Mouse (Mus musculus): ENCODE results near the gene Baz2b. TPM values are rescaled to one million over a fixed set of nuclear protein-coding genes. Genes with fewer than 3 reads are reported as not detected.

Gene Baz2b
- total and polyA plus RNA-seq, 3 experiments = 5.7 to 11.4 TPM; not detected in 1

DNA sequence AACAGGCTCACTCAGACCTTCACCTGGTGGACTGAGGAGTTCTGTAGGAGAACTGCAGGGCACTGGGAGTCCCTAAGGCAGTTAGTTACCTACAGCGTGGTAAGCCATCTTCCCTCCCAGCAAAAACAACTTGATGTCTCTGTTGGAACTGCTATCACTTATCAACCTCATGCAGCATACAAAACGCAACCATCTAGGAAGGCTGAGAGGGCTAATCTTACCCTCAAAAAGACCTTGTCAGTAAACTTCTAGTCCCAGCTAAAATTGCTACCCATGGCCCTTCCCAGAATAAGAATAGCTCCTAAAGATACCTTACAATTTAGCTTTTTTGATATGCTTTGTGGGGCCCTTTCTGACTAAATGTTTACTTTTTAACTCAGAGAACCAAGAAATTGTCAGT is 67.4 kb downstream of the Baz2b start:
- H3K36me3 ChIP-seq (ENCODE audit: control insufficient read depth in 1 of 2, insufficient read depth in 2 of 2, low read length in 2 of 2) = peaks cover 0 to 5% of the 10 kb centered on the region in 2 experiments; a peak in 2 of 4 replicates
- H3K27ac ChIP-seq (ENCODE audit: control insufficient read depth, low read depth, low read length) = no peak overlapping the region; the same call in 1 of the 2 replicates
- H3K4me3 ChIP-seq (ENCODE audit: control insufficient read depth in 1 of 2, insufficient read depth in 1 of 2, low read depth in 2 of 2, low read length in 2 of 2) = no peak overlapping the region
- no peaks in the 10 kb centered on the region for H3K9me3 ChIP-seq (replicated peaks; ENCODE audit: insufficient read depth, low read length)
- TF ChIP-seq TAL1 (IDR thresholded peaks at IDR 0.05; ENCODE audit: low read length) (peak; percentile 52), POLR2AphosphoS2 (IDR thresholded peaks at IDR 0.05; ENCODE audit: low read length) (no peak), EP300 (IDR thresholded peaks at IDR 0.05; ENCODE audit: low read depth in 1 of 2, low read length in 2 of 2) (peak; percentile 59 to 69), MYB (IDR thresholded peaks at IDR 0.05; ENCODE audit: low read depth, low read length) (peak; percentile 40; the same call in 1 of the 2 replicates), GATA1 (IDR thresholded peaks at IDR 0.05; ENCODE audit: low read depth, low read length) (peak; percentile 62), CTCF (IDR thresholded peaks at IDR 0.05 in 2 of 3, conservative IDR thresholded peaks at IDR 0.05 in 1 of 3; ENCODE audit: control insufficient read depth in 1 of 3, insufficient read depth in 1 of 3, low read depth in 2 of 3, low read length in 3 of 3, poor library complexity in 1 of 3, severe bottlenecking in 1 of 3) (no peak), TCF12 (IDR thresholded peaks at IDR 0.05; ENCODE audit: low read depth, low read length) (peak; percentile 51; the same call in 1 of the 2 replicates), GABPA (IDR thresholded peaks at IDR 0.05; ENCODE audit: low read depth, low read length) (no peak)
- H3K4me1 ChIP-seq (ENCODE audit: control insufficient read depth in 1 of 2, insufficient read depth in 2 of 2, low read length in 2 of 2) = peaks cover 0 to 10% of the 10 kb centered on the region in 2 experiments; a peak in 1 of 4 replicates
- peak; percentile 55 for DNase-seq (ENCODE audit: low read depth, low spot score)
- no peaks in the 10 kb centered on the region for H3K27me3 ChIP-seq (ENCODE audit: control insufficient read depth in 1 of 2, insufficient read depth in 2 of 2, low read length in 2 of 2)
- H3K9ac ChIP-seq (ENCODE audit: control insufficient read depth, low read depth, low read length, poor library complexity, severe bottlenecking) = no peak overlapping the region
- no peaks in the 10 kb centered on the region for H3K79me2 ChIP-seq (ENCODE audit: control insufficient read depth, insufficient read depth, low read length, poor library complexity)

- H3K27ac ChIP-seq (ENCODE audit: control insufficient read depth, low read depth, low read length) = peak overlapping the region; percentile 6; the same call in 1 of the 2 replicates
- no peaks in the 10 kb centered on the region for H3K79me2 ChIP-seq (ENCODE audit: control insufficient read depth, insufficient read depth, low read length, poor library complexity)
- TF ChIP-seq HCFC1 (IDR thresholded peaks at IDR 0.05; ENCODE audit: low read depth, low read length) = no peak
- no peak for TF ChIP-seq ZMIZ1 (IDR thresholded peaks at IDR 0.05; ENCODE audit: low read depth, low read length)
- no peak for TF ChIP-seq MEF2A (IDR thresholded peaks at IDR 0.05; ENCODE audit: extremely low read depth, insufficient replicate concordance, low read depth, low read length, poor library complexity, severe bottlenecking)
- peak; percentile 82 for TF ChIP-seq RCOR1 (IDR thresholded peaks at IDR 0.05; ENCODE audit: low read depth, low read length)
- TF ChIP-seq USF1 (IDR thresholded peaks at IDR 0.05; ENCODE audit: low read depth, low read length) = no peak
- TF ChIP-seq TAL1 (IDR thresholded peaks at IDR 0.05; ENCODE audit: low read length) = peak; percentile 80
- TF ChIP-seq MAZ (IDR thresholded peaks at IDR 0.05; ENCODE audit: low read depth, low read length) = no peak
- TF ChIP-seq MYC (IDR thresholded peaks at IDR 0.05; ENCODE audit: low read depth, low read length) = 0 out of 2 replicates have a peak, but pooled peaks have one; percentile 28
- no peak for TF ChIP-seq JUND (IDR thresholded peaks at IDR 0.05; ENCODE audit: low read depth, low read length)
- TF ChIP-seq TBP (IDR thresholded peaks at IDR 0.05; ENCODE audit: low read depth, low read length) = no peak
- TF ChIP-seq GATA1 (IDR thresholded peaks at IDR 0.05; ENCODE audit: low read depth, low read length) = peak; percentile 85
- TF ChIP-seq MAFK (IDR thresholded peaks at IDR 0.05; ENCODE audit: borderline replicate concordance, low read depth, low read length) = no peak
- no peak for TF ChIP-seq ELF1 (IDR thresholded peaks at IDR 0.05; ENCODE audit: low read depth, low read length)
- TF ChIP-seq SMC3 (IDR thresholded peaks at IDR 0.05; ENCODE audit: low read depth, low read length) = no peak
- TF ChIP-seq RAD21 (IDR thresholded peaks at IDR 0.05; ENCODE audit: low read depth, low read length) = no peak
- TF ChIP-seq MYB (IDR thresholded peaks at IDR 0.05; ENCODE audit: low read depth, low read length) = no peak
- peak; percentile 83 to 87 for TF ChIP-seq EP300 (IDR thresholded peaks at IDR 0.05; ENCODE audit: low read depth in 1 of 2, low read length in 2 of 2)
- no peak for TF ChIP-seq ZC3H11A (IDR thresholded peaks at IDR 0.05; ENCODE audit: low read depth, low read length)
- no peak for TF ChIP-seq CHD2 (IDR thresholded peaks at IDR 0.05; ENCODE audit: low read length)
- no peak for TF ChIP-seq POLR2A (IDR thresholded peaks at IDR 0.05; ENCODE audit: control insufficient read depth in 1 of 2, insufficient read depth in 1 of 2, low read depth in 1 of 2, low read length in 2 of 2, poor library complexity in 1 of 2)
- TF ChIP-seq ETS1 (IDR thresholded peaks at IDR 0.05; ENCODE audit: low read depth, low read length) = peak; percentile 56
- TF ChIP-seq BHLHE40 (IDR thresholded peaks at IDR 0.05; ENCODE audit: borderline replicate concordance, low read depth, low read length) = peak; percentile 69
- no peak for TF ChIP-seq CTCF (IDR thresholded peaks at IDR 0.05 in 2 of 3, conservative IDR thresholded peaks at IDR 0.05 in 1 of 3; ENCODE audit: control insufficient read depth in 1 of 3, insufficient read depth in 1 of 3, low read depth in 2 of 3, low read length in 3 of 3, poor library complexity in 1 of 3, severe bottlenecking in 1 of 3)
- TF ChIP-seq POLR2AphosphoS5 (IDR thresholded peaks at IDR 0.05; ENCODE audit: borderline replicate concordance, low read depth, low read length) = no peak
- no peak for TF ChIP-seq ZKSCAN1 (IDR thresholded peaks at IDR 0.05; ENCODE audit: low read depth, low read length)
- TF ChIP-seq E2F4 (IDR thresholded peaks at IDR 0.05; ENCODE audit: borderline replicate concordance, low read depth, low read length) = no peak
- TF ChIP-seq NELFE (IDR thresholded peaks at IDR 0.05; ENCODE audit: low read depth, low read length) = no peak
- TF ChIP-seq MAX (IDR thresholded peaks at IDR 0.05; ENCODE audit: low read length) = 0 out of 2 replicates have a peak, but pooled peaks have one; percentile 10
Measured at GRCm38 (mm10) chr2:60138751-60139162, 70.9 kb downstream of the Baz2b start.

More at GRCm38 (mm10) chr2:60138751-60139162, 70.9 kb downstream of the Baz2b start:
- DNase-seq (ENCODE audit: low read depth, low spot score) = peak; percentile 64
- no peak overlapping the region for H3K9ac ChIP-seq (ENCODE audit: control insufficient read depth, low read depth, low read length, poor library complexity, severe bottlenecking)
- peaks cover 0 to 5% of the 10 kb centered on the region in 2 experiments; a peak in 2 of 4 replicates for H3K36me3 ChIP-seq (ENCODE audit: control insufficient read depth in 1 of 2, insufficient read depth in 2 of 2, low read length in 2 of 2)
- no peaks in the 10 kb centered on the region for H3K9me3 ChIP-seq (replicated peaks; ENCODE audit: insufficient read depth, low read length)
- no peak overlapping the region for H3K4me3 ChIP-seq (ENCODE audit: control insufficient read depth in 1 of 2, insufficient read depth in 1 of 2, low read depth in 2 of 2, low read length in 2 of 2)
- peaks cover 0 to 13% of the 10 kb centered on the region in 2 experiments; a peak in 3 of 4 replicates for H3K4me1 ChIP-seq (ENCODE audit: control insufficient read depth in 1 of 2, insufficient read depth in 2 of 2, low read length in 2 of 2)
- H3K27me3 ChIP-seq (ENCODE audit: control insufficient read depth in 1 of 2, insufficient read depth in 2 of 2, low read length in 2 of 2) = no peaks in the 10 kb centered on the region
